Mouse (Mus musculus) cerebellum, adult 18-20 months (tissue): Measurements from ENCODE around the gene Klk15.

Experiments used
- DNase-seq, 2 experiments: peaks; one replicate each; pipeline ENCODE4 v3.0.0; 2021

The Klk15 gene

GRCm38 (mm10) chr7:43985657-43986056, 52.1 kb downstream of the Klk15 start:
- no peak for DNase-seq
